Mouse (Mus musculus) liver, embryonic 14.5 days (tissue): ENCODE measurements at regions not wholly inside any gene's neighbourhood (a gene's known extent, or its start where the extent isn't known, plus 50 kb on each side); places are given as distances from the start of the nearest gene placed in this dataset.

Source experiments
- CTCF ChIP-seq: IDR thresholded peaks from 2 replicates; pipeline ENCODE4 v1.5.1; 2016; ENCODE audit warnings: antibody characterized with exemption, low read depth, control low read depth
- EP300 ChIP-seq: IDR thresholded peaks from 2 replicates; pipeline ENCODE4 v1.6.1; 2016; ENCODE audit warnings: antibody characterized with exemption, low read depth

- no peak for TF ChIP-seq EP300
- no peak for TF ChIP-seq CTCF
These were observed 113.7 kb upstream of the Adgrl2 start for GRCm38 (mm10) chr3:149104080-149104479.
